Mouse (Mus musculus) hindbrain, embryonic 10.5 days (tissue): ENCODE results near the gene Caskin2. TPM values are rescaled to one million over a fixed set of nuclear protein-coding genes. Genes with fewer than 3 reads are reported as not detected.
"Not testable (repeated sequence)": the region's sequence is repeated elsewhere in the genome, so short reads cannot be mapped to it uniquely, and the experiment has no call there.

ENCODE experiments used
- DNase-seq: peaks from one replicate; pipeline ENCODE4 v3.0.0-alpha.2; 2017; ENCODE audit warnings: low spot score
- H3K27ac ChIP-seq: fragments of 300-500 bp; sonication (generic); 2 replicates; pipeline ENCODE4 v1.5.1; 2016; ENCODE audit warnings: mild to moderate bottlenecking, moderate library complexity
- H3K27me3 ChIP-seq: fragments of 300-500 bp; sonication (generic); 2 replicates; pipeline ENCODE4 v1.6.1; 2016; ENCODE audit warnings: mild to moderate bottlenecking; ENCODE audit not compliant: poor library complexity, insufficient read depth, severe bottlenecking
- H3K36me3 ChIP-seq: fragments of 300-500 bp; sonication (generic); 2 replicates; pipeline ENCODE4 v1.6.1; 2016; ENCODE audit warnings: mild to moderate bottlenecking, moderate library complexity
- H3K4me1 ChIP-seq: fragments of 300-500 bp; sonication (generic); replicated peaks from 2 replicates; pipeline ENCODE4 v1.6.1; 2016; ENCODE audit warnings: mild to moderate bottlenecking
- H3K4me3 ChIP-seq: fragments of 300-500 bp; sonication (generic); 2 replicates; pipeline ENCODE4 v1.5.1; 2016; ENCODE audit warnings: mild to moderate bottlenecking, moderate library complexity
- H3K9me3 ChIP-seq: fragments of 300-500 bp; sonication (generic); 2 replicates; pipeline ENCODE4 v1.6.1; 2016; ENCODE audit warnings: mild to moderate bottlenecking, moderate library complexity
- WGBS: fragments of 180-500 bp; shearing (Covaris S2); methylation state at CpG from one replicate; pipeline ENCODE4 v1.1.7; 2016; 5-methylcytosine and 5-hydroxymethylcytosine counted together
- polyA plus RNA-seq: library from polyadenylated mRNA; unstranded; fragments of >200 nt; fragmentation: Nextera tagmentation; extraction: Ambion mirVana; gene quantifications from 2 replicates; pipeline ENCODE4 v1.2.1, GENCODE M21; 2016

The Caskin2 gene
- polyA plus RNA-seq, 1 experiment from 2014 or later, result 21.5 TPM

DNA sequence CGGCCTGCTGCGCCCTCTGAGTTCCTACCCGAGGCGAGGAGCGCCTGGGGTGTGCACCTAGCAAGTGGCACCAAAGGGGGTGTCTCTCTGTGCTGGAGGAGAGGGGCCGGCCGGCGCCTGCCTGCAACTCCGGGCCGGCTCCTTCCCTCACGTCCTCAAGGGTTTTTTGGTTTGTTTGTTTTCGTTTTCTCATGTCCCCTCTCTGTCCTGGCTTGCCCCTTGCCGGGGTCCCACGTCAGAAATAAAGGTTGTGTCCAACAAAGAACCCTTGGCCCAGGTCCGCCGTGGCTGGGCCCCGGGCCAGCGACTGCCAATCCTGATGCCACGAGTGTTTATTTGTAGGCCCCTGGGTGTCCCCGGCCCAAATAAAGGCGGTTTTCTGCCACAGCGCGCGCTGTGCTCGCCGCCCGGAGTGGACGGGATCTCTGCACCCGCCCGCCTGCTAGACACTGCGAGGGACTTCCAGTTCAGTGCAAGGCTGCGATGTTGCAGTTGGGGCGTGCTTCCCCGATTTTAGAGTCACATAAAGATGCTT, 47.8 kb downstream of the Caskin2 start:
- Histone ChIP-seq H3K27me3 (no peaks in the 10 kb centered on the region), H3K27ac (peak overlapping the region; percentile 99), H3K4me3 (peak overlapping the region; percentile 83), H3K4me1 (peaks cover 38% of the 10 kb centered on the region), H3K36me3 (peaks cover 11% of the 10 kb centered on the region), H3K9me3 (no peaks in the 10 kb centered on the region)
- under 1% methylated on average over 34 of the region's 34 CpGs for WGBS
- peak; percentile 70 for DNase-seq

DNA sequence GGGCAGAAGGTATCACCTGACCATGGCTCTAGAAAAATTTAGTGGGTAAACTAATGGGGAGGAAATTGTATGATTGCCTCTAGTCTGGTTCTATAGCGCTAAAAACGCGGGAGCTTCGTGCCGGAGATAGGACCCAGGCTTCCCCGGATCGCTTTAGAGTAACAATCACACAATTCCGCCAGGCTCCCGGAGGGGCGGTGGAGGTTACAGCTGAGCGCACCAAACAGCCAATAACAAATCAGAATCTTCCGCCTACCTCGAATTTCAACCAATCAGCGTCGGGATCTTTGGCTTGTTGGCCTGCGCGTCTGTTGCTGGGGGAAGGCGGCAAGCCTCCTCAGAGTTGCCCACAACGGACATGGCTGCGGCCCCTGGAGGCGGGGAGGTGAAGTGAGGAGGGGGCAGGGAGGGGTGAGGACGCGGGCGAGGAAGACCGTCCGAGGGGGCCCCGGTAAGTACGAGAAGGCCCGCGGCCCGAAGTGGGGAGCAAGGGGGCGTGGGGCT, 48.3 kb downstream of the Caskin2 start, which contains the start of gene Tmem94:
TSS of gene Tmem94 (plus strand) at position 331 of the 504 bp plus-strand sequence.
- H3K4me1 ChIP-seq, result peaks cover 35% of the 10 kb centered on the region
- peak within 1 kb of the TSS; percentile 83 for H3K4me3 ChIP-seq
- H3K27ac ChIP-seq, result peak within 1 kb of the TSS; percentile 99
- no peaks in the 10 kb centered on the region for H3K27me3 ChIP-seq
- WGBS, result 1% methylated on average over 32 of the region's 32 CpGs
- DNase-seq, result peak; percentile 98
- H3K9me3 ChIP-seq, result no peaks in the 10 kb centered on the region
- H3K36me3 ChIP-seq, result peaks cover 11% of the 10 kb centered on the region

DNA sequence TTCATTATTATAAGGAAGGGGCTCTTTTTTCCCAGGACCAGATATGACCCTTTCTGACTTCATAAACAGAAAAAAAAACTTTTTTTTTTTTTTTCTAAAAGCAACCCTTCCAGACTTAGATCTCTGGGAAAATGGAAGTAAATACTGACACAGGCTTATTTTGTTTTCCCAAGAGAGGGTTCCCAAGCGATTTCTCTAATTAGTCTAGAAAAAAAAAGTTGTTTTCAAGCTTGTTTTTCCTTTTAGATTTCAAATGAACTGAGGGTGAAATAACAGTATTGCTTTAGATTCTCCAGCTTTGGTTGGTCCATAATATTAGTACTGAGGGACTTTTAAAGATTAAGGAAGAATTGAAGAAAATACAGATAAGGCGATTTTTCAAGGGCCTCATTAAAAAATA, 48.7 kb downstream of the Caskin2 start:
- H3K4me1 ChIP-seq, result peaks cover 30% of the 10 kb centered on the region
- no peaks in the 10 kb centered on the region for H3K9me3 ChIP-seq
- 37% methylated on average over 2 of the region's 2 CpGs for WGBS
- H3K27me3 ChIP-seq, result no peaks in the 10 kb centered on the region
- DNase-seq, result no peak
- H3K4me3 ChIP-seq, result peak overlapping the region; percentile 83
- H3K36me3 ChIP-seq, result peaks cover 11% of the 10 kb centered on the region
- H3K27ac ChIP-seq, result peak overlapping the region; percentile 99

DNA sequence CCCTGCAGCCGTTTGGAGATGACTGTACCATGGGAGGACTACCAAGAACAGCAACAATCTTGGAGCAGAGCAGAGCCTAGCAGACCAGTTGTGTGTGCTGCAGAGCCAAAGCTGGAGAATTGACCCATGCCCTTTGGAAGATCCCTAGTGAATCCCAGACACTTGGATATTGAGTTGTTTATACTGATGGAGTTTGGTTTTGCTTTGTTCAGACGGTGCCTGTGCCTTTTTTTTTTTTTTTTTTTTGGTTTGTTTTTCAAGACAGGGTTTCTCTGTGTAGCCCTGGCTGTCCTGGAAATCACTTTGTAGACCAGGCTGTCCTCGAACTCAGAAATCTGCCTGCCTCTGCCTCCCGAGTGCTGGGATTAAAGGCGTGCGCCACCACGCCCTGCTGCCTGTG, 51.3 kb downstream of the Caskin2 start:
- not testable (repeated sequence) for H3K27me3 ChIP-seq, DNase-seq, H3K36me3 ChIP-seq, H3K4me3 ChIP-seq, H3K9me3 ChIP-seq, H3K27ac ChIP-seq
- 93% methylated on average over 7 of the region's 7 CpGs for WGBS
- peaks cover 13% of the 10 kb centered on the region for H3K4me1 ChIP-seq

DNA sequence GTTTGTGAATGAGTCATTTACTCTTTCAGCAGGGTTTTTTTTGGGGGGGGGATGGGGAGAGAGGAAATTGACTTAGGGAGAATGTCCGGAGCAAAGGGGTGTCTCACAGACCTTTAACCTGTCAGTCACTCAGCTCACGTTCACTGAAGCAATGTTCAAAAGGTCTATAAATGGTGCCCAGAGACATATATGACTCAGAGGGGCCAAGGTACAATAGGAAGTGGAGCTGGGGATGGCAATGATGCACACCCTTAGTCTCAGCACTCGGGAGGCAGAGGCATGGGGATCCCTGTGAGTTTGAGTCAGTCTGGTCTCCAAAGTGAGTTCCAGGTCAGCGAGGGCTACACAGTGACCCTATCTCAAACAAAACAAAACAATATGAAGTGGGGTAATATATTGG, 60.0 kb downstream of the Caskin2 start:
- DNase-seq, result no peak
- Histone ChIP-seq H3K4me3 (no peak overlapping the region), H3K27ac (peak overlapping the region; percentile 25), H3K4me1 (peaks cover 16% of the 10 kb centered on the region), H3K27me3 (no peaks in the 10 kb centered on the region), H3K9me3 (peaks cover 4% of the 10 kb centered on the region; the same call in 1 of the 2 replicates), H3K36me3 (no peaks in the 10 kb centered on the region)
- WGBS, result 72% methylated on average over 4 of the region's 4 CpGs

DNA sequence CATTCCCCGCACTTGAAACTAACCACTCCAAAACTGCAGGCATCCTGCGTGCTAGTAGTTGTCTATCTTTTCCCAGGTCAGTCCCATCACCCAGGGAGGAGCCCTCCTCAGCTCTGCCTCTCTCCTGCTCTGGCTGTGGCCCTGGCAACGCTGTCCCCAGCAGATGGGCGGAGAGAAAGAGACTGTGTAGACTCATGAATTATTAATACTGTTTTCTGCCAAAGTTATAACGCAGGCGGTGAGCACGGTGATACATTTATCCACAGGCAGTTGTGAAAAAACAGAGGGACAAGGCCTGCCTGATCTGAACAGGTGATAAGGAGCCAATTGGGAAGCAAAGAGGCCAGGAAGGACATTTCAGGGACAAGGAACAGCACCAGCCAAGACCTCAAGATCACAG, 60.8 kb downstream of the Caskin2 start:
- Histone ChIP-seq H3K4me3 (no peak overlapping the region), H3K27me3 (no peaks in the 10 kb centered on the region), H3K27ac (peak overlapping the region; percentile 25), H3K36me3 (no peaks in the 10 kb centered on the region), H3K9me3 (peaks cover 4% of the 10 kb centered on the region; the same call in 1 of the 2 replicates), H3K4me1 (peaks cover 19% of the 10 kb centered on the region)
- DNase-seq, result peak; percentile 64
- 41% methylated on average over 7 of the region's 7 CpGs for WGBS

- 69% methylated on average over 2 of the region's 2 CpGs for WGBS
- no peak for DNase-seq
- H3K36me3 ChIP-seq, result no peaks in the 10 kb centered on the region
- no peak overlapping the region; the same call in 1 of the 2 replicates for H3K27ac ChIP-seq
- H3K4me3 ChIP-seq, result no peak overlapping the region
- H3K27me3 ChIP-seq, result no peaks in the 10 kb centered on the region
- H3K4me1 ChIP-seq, result peaks cover 29% of the 10 kb centered on the region
- H3K9me3 ChIP-seq, result peaks cover 4% of the 10 kb centered on the region; the same call in 1 of the 2 replicates
Observed at GRCm38 (mm10) chr11:115751725-115752124, 61.7 kb downstream of the Caskin2 start.

GRCm38 (mm10) chr11:115749834-115750233, 63.6 kb downstream of the Caskin2 start:
- no peaks in the 10 kb centered on the region for H3K36me3 ChIP-seq
- WGBS, result 92% methylated on average over 5 of the region's 5 CpGs
- no peaks in the 10 kb centered on the region for H3K27me3 ChIP-seq
- H3K27ac ChIP-seq, result no peak overlapping the region
- H3K4me3 ChIP-seq, result no peak overlapping the region
- H3K4me1 ChIP-seq, result peaks cover 31% of the 10 kb centered on the region
- no peak for DNase-seq
- H3K9me3 ChIP-seq, result peaks cover 4% of the 10 kb centered on the region; the same call in 1 of the 2 replicates

Other genes starting within 250 kb of the Caskin2 start
- 192 and 243 TPM in 2 replicates for gene Nup85, start 249.2 kb downstream of the Caskin2 start, polyA plus RNA-seq
- gene Mrps7, start 209.7 kb downstream of the Caskin2 start, polyA plus RNA-seq, result 104 and 112 TPM in 2 replicates
- gene Gga3, start 209.6 kb downstream of the Caskin2 start, polyA plus RNA-seq, result 35.1 and 37.6 TPM in 2 replicates
- gene Mif4gd, start 200.7 kb downstream of the Caskin2 start, polyA plus RNA-seq, result 16.3 and 20.6 TPM in 2 replicates
- gene Slc25a19, start 185.3 kb downstream of the Caskin2 start, polyA plus RNA-seq, result 23.7 and 24.7 TPM in 2 replicates
- 92.7 and 119 TPM in 2 replicates for gene Grb2, start 105.0 kb downstream of the Caskin2 start, polyA plus RNA-seq
- 42.0 and 47.4 TPM in 2 replicates for gene Tmem94, start 48.2 kb downstream of the Caskin2 start, polyA plus RNA-seq
- 38.1 and 41.5 TPM in 2 replicates for gene Tsen54, start 1.1 kb upstream of the Caskin2 start, polyA plus RNA-seq
- gene Llgl2, start 10.4 kb upstream of the Caskin2 start, polyA plus RNA-seq, result 10.4 and 11.9 TPM in 2 replicates
- gene Myo15b, start 44.8 kb upstream of the Caskin2 start, polyA plus RNA-seq, result 0.19 and 0.21 TPM in 2 replicates
- 1.4 and 4.2 TPM in 2 replicates for gene Smim5, start 86.3 kb upstream of the Caskin2 start, polyA plus RNA-seq
- 1.4 and 1.6 TPM in 2 replicates for gene Smim6, start 98.4 kb upstream of the Caskin2 start, polyA plus RNA-seq
- 44.7 and 52.5 TPM in 2 replicates for gene Sap30bp, start 119.6 kb upstream of the Caskin2 start, polyA plus RNA-seq
- gene Recql5, start 119.8 kb upstream of the Caskin2 start, polyA plus RNA-seq, result 27.3 and 28.8 TPM in 2 replicates
- 0.92 and 0.94 TPM in 2 replicates for gene Itgb4, start 161.1 kb upstream of the Caskin2 start, polyA plus RNA-seq
- gene Galk1, start 199.1 kb upstream of the Caskin2 start, polyA plus RNA-seq, result 184 and 204 TPM in 2 replicates
- gene H3f3b, start 214.3 kb upstream of the Caskin2 start, polyA plus RNA-seq, result 1,623 and 1,834 TPM in 2 replicates
- 47.7 and 51.3 TPM in 2 replicates for gene Unk, start 216.7 kb upstream of the Caskin2 start, polyA plus RNA-seq